Mouse (Mus musculus): ENCODE measurements around the gene Pla2g5.

DNA sequence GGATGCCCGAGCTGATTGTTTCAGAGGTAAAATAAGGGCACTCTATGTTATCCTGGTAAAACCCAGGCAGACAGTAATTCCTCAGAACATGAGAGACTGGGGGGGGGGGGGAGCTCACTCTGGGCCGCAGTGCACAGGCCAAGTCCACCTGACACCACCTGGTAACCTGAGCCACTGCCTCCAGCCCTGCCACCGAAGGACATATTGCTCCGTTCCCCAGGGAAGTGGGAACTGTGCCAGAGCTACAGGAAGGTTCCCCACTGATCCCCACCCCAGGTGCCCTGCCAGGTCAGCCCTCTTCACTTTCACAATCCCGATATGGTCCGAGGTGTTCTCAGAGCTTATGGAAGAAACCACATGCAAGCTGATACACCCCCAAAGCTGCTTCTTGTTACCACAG, 29.4 kb upstream of the Pla2g5 start:
- no peak for TF ChIP-seq CTCF (IDR thresholded peaks at IDR 0.05; ENCODE audit: borderline replicate concordance, insufficient read depth, low read length)
- no peak for TF ChIP-seq POLR2A (IDR thresholded peaks at IDR 0.05; ENCODE audit: low read depth, low read length)

Data from embryonic fibroblast, embryonic 13.5 days (primary cell).